Mouse (Mus musculus) midbrain, embryonic 14.5 days (tissue): ENCODE measurements at regions not wholly inside any gene's neighbourhood (a gene's known extent, or its start where the extent isn't known, plus 50 kb on each side); places are given as distances from the start of the nearest gene placed in this dataset.

ENCODE experiments used
- ATAC-seq: fragments of 200-750 bp; cut with Nextera tagmentation; 2 replicates; pipeline ENCODE4 v1.8.0; 2017; ENCODE audit warnings: moderate number of reproducible peaks, moderate library complexity; ENCODE audit not compliant: low FRiP score, low TSS enrichment
- DNase-seq: peaks from one replicate; pipeline ENCODE4 v3.0.0-alpha.2; 2015
- H3K27ac ChIP-seq: fragments of 300-500 bp; sonication (generic); replicated peaks from 2 replicates; pipeline ENCODE4 v1.5.1; 2014; ENCODE audit warnings: mild to moderate bottlenecking, low read depth, low read length, moderate library complexity
- H3K27me3 ChIP-seq: fragments of 300-500 bp; sonication (generic); 2 replicates; pipeline ENCODE4 v1.6.1; 2014; ENCODE audit warnings: low read length, control low read depth, mixed read lengths; ENCODE audit not compliant: control insufficient read depth, insufficient read depth
- H3K36me3 ChIP-seq: fragments of 300-500 bp; sonication (generic); 2 replicates; pipeline ENCODE4 v1.6.1; 2014; ENCODE audit warnings: low read length, control low read depth; ENCODE audit not compliant: control insufficient read depth, insufficient read depth
- H3K4me1 ChIP-seq: fragments of 300-500 bp; sonication (generic); 2 replicates; pipeline ENCODE4 v1.6.1; 2014; ENCODE audit warnings: mild to moderate bottlenecking, antibody characterized with exemption, low read length, control low read depth; ENCODE audit not compliant: control insufficient read depth, insufficient read depth
- H3K4me2 ChIP-seq: fragments of 300-500 bp; sonication (generic); 2 replicates; pipeline ENCODE4 v1.6.1; 2014; ENCODE audit warnings: mild to moderate bottlenecking, low read length, moderate library complexity
- H3K4me3 ChIP-seq: fragments of 300-500 bp; sonication (generic); replicated peaks from 2 replicates; pipeline ENCODE4 v1.5.1; 2014; ENCODE audit warnings: low read depth, low read length
- H3K9ac ChIP-seq: fragments of 300-500 bp; sonication (generic); replicated peaks from 2 replicates; pipeline ENCODE4 v1.6.1; 2014; ENCODE audit warnings: mild to moderate bottlenecking, low read length, moderate library complexity
- H3K9me3 ChIP-seq: fragments of 300-500 bp; sonication (generic); 2 replicates; pipeline ENCODE4 v1.6.1; 2016; ENCODE audit warnings: low read length, control low read depth, mixed read lengths; ENCODE audit not compliant: control insufficient read depth
- WGBS: fragments of 180-500 bp; shearing (Covaris S2); extraction: QIAGEN DNeasy Blood & Tissue Kit; methylation state at CpG from one replicate; pipeline ENCODE4 v1.1.7; 2014; 5-methylcytosine and 5-hydroxymethylcytosine counted together

DNA sequence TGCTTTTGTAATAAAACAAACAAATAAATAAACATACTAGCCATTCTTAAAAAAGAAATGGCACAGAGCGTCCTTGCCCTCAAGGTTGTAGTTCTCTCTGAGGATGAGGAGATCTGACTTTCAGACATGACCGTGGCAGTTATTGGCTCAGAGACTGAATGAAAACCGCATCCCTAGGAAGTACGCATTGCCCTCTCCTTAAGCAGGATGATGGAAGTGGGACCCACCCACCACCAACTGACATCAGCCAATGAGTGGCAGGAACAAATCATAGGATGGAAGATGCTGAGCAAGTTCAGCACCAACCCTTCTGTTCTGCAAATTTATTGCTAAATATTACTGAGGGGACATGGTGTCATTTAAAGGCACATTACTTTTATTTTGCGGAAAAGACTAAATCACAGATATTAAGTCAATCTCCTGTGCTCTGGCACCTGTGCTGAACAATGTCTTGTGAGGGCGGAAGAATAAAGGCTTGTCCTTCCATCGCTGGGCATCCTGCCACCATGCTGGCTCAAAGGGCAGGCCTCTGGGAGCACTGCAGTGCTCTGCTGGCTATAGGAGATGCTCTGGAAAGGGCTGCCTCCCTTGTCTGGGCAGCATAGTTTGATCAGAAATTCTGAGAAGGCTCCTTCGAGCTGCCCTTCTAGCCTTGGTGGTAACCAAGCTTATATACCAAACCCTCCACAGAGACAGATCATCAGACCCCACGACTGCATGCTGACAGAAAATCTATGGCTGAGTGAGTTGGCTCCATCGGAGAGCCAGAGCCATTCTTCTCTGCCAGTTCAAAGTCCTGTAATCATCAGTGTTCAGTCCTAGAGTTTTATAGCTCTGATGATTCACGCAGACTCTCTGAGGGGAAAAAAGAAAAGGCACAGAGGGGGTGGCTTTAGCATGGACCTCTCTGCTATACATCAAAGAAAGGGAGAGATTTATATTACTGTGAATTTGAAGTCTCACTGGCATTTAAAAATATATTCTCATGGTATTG lies 86.3 kb upstream of the Osmr start:
- H3K9ac ChIP-seq: no peak overlapping the region
- H3K4me3 ChIP-seq: no peak overlapping the region
- no peaks in the 10 kb centered on the region for H3K4me1 ChIP-seq
- no peaks in the 10 kb centered on the region for H3K36me3 ChIP-seq
- ATAC-seq (no peak), DNase-seq (no peak)
- no peaks in the 10 kb centered on the region for H3K27me3 ChIP-seq
- H3K27ac ChIP-seq: no peak overlapping the region
- no peak overlapping the region for H3K4me2 ChIP-seq
- WGBS: 77% methylated on average over 11 of the region's 11 CpGs
- no peaks in the 10 kb centered on the region for H3K9me3 ChIP-seq

DNA sequence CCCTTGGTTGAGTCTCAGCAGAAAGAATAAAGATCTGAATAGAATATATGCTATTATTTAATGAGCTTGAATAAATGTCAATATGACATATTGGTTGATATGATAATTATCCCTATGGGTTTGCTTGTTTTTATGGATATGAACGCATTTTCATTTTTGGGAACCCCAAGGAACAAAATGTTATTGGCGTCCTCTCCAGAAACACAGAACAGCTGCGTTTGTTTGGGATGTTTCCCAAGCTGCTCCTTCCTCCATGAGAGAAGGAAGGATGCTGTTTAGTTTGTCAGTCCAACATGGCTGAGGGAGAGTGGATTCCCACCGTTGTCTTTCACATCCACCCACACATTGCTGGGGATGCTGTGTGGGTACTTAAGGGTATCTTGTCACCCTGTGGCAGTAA lies 89.9 kb upstream of the Osmr start:
- Histone ChIP-seq H3K36me3 (no peaks in the 10 kb centered on the region), H3K27me3 (no peaks in the 10 kb centered on the region), H3K4me2 (no peak overlapping the region), H3K4me3 (no peak overlapping the region), H3K9ac (no peak overlapping the region), H3K9me3 (no peaks in the 10 kb centered on the region), H3K27ac (no peak overlapping the region), H3K4me1 (no peaks in the 10 kb centered on the region)
- 92% methylated on average over 4 of the region's 4 CpGs for WGBS
- ATAC-seq: no peak
- no peak for DNase-seq

DNA sequence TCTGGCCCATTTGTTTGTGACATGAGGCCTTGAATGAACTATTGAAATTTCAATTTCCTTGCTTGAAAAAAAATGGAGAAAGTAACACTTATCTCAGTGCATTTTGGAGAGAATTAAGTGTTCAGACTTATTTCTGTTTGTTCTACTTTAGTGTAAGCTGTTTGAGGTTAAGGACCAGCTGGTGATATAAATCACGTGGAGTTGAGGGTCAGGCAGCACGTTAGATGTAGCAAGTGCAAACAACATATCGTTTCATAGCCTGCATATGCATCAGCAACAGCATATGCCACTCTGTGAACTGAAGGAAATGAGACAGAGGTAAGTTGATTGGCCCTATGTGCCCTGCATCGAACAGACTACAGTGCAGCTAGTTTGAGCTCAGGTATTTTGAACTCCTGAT lies 90.7 kb upstream of the Osmr start:
- H3K9me3 ChIP-seq: no peaks in the 10 kb centered on the region
- no peaks in the 10 kb centered on the region for H3K4me1 ChIP-seq
- WGBS: 86% methylated on average over 4 of the region's 4 CpGs
- ATAC-seq (no peak), DNase-seq (no peak)
- H3K4me3 ChIP-seq: no peak overlapping the region
- no peak overlapping the region for H3K9ac ChIP-seq
- H3K27me3 ChIP-seq: no peaks in the 10 kb centered on the region
- no peak overlapping the region for H3K4me2 ChIP-seq
- no peaks in the 10 kb centered on the region for H3K36me3 ChIP-seq
- H3K27ac ChIP-seq: no peak overlapping the region

- no peaks in the 10 kb centered on the region for H3K4me1 ChIP-seq
- H3K4me2 ChIP-seq: no peak overlapping the region
- H3K27ac ChIP-seq: no peak overlapping the region
- no peak overlapping the region for H3K9ac ChIP-seq
- H3K27me3 ChIP-seq: no peaks in the 10 kb centered on the region
- no peaks in the 10 kb centered on the region for H3K36me3 ChIP-seq
- H3K4me3 ChIP-seq: no peak overlapping the region
- H3K9me3 ChIP-seq: no peaks in the 10 kb centered on the region
- ATAC-seq: no peak
- no peak for DNase-seq
- WGBS: 72% methylated on average over 4 of the region's 4 CpGs
These were observed 99.6 kb upstream of the Osmr start for GRCm38 (mm10) chr15:6974410-6974809.

DNA sequence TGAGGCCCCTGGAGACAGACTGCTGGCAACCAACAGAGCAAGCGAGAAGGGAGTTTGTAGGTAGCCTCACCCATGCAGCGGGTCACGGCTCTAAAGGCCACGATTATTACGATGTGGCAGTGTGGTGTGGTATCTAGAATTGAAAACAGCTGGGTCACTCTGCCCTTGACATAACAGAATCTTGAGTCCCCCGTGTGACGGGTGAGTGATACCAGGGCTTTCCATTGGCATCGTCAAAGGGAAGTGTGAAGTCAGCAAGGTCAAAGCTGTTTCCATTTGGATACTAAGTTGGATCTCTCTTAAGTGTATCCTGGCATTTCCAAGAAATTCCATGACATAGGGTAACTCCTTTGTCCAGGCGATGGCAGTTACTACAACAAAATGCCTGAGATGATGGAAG lies 106.7 kb upstream of the Osmr start:
- Histone ChIP-seq H3K27me3 (no peaks in the 10 kb centered on the region), H3K4me2 (no peak overlapping the region), H3K27ac (no peak overlapping the region), H3K4me1 (no peaks in the 10 kb centered on the region), H3K36me3 (no peaks in the 10 kb centered on the region), H3K4me3 (no peak overlapping the region), H3K9ac (no peak overlapping the region), H3K9me3 (no peaks in the 10 kb centered on the region)
- WGBS: 91% methylated on average over 9 of the region's 9 CpGs
- no peak for ATAC-seq
- no peak for DNase-seq

DNA sequence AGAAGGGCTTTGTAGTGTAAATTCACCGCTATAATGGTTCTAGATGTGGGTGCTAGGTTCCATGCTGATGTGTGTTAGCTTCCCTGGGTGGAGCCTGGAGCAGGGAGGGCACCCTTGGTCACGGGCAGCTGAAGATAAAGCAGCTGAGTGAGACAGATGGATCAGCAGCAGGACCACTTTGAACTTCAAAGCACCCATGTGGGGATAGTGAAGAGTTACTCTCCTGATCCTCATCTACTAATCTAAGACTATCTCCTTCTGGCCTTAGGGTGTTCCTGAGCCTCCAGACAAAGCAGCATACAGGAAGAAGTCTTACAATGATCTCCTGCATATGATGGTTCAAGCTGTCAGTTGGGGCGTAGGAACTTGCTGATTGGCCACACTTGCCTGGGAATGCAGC lies 107.1 kb upstream of the Lifr start:
- Histone ChIP-seq H3K9ac (no peak overlapping the region), H3K9me3 (no peaks in the 10 kb centered on the region)
- WGBS: 70% methylated on average over 3 of the region's 3 CpGs

GRCm38 (mm10) chr15:6988187-6988586 lies 102.2 kb upstream of the Lifr start:
- Histone ChIP-seq H3K4me3 (no peak overlapping the region), H3K27me3 (no peaks in the 10 kb centered on the region), H3K9ac (no peak overlapping the region), H3K4me1 (no peaks in the 10 kb centered on the region), H3K4me2 (no peak overlapping the region), H3K9me3 (no peaks in the 10 kb centered on the region), H3K27ac (no peak overlapping the region), H3K36me3 (no peaks in the 10 kb centered on the region)
- 65% methylated on average over 3 of the region's 3 CpGs for WGBS
- ATAC-seq (peak; percentile 24; the same call in 1 of the 2 replicates), DNase-seq (peak; percentile 47)

More for the DNA sequence above, 107.1 kb upstream of the Lifr start:
- H3K4me1 ChIP-seq: no peaks in the 10 kb centered on the region
- DNase-seq (no peak), ATAC-seq (no peak)
- no peaks in the 10 kb centered on the region for H3K36me3 ChIP-seq
- no peak overlapping the region for H3K4me2 ChIP-seq
- H3K4me3 ChIP-seq: no peak overlapping the region
- H3K27me3 ChIP-seq: no peaks in the 10 kb centered on the region
- H3K27ac ChIP-seq: no peak overlapping the region

GRCm38 (mm10) chr15:6989094-6989493 lies 101.3 kb upstream of the Lifr start:
- H3K36me3 ChIP-seq: no peaks in the 10 kb centered on the region
- no peak for DNase-seq
- ATAC-seq: no peak
- H3K9me3 ChIP-seq: no peaks in the 10 kb centered on the region
- H3K9ac ChIP-seq: no peak overlapping the region
- H3K4me3 ChIP-seq: no peak overlapping the region
- no peak overlapping the region for H3K27ac ChIP-seq
- no peaks in the 10 kb centered on the region for H3K27me3 ChIP-seq
- H3K4me1 ChIP-seq: no peaks in the 10 kb centered on the region
- 88% methylated on average over 6 of the region's 6 CpGs for whole genome bisulfite sequencing
- no peak overlapping the region for H3K4me2 ChIP-seq

- 79% methylated on average over 9 of the region's 9 CpGs for WGBS
- Histone ChIP-seq H3K9ac (no peak overlapping the region), H3K4me2 (no peak overlapping the region), H3K27me3 (no peaks in the 10 kb centered on the region), H3K4me3 (no peak overlapping the region), H3K9me3 (no peaks in the 10 kb centered on the region), H3K4me1 (no peaks in the 10 kb centered on the region), H3K27ac (no peak overlapping the region), H3K36me3 (no peaks in the 10 kb centered on the region)
- ATAC-seq (no peak), DNase-seq (peak; percentile 25)
These were observed 97.2 kb upstream of the Lifr start for GRCm38 (mm10) chr15:6993226-6993625.
